Mouse (Mus musculus) stomach, postnatal 0 days (tissue): Measurements from ENCODE around the gene Csnk1e. TPM values are rescaled to one million over a fixed set of nuclear protein-coding genes. Genes with fewer than 3 reads are reported as not detected.

Source experiments
- ATAC-seq: fragments of 200-750 bp; cut with Nextera tagmentation; 2 replicates; pipeline ENCODE4 v1.8.0; 2017; ENCODE audit not compliant: low FRiP score, low TSS enrichment
- DNase-seq: peaks from one replicate; pipeline ENCODE4 v3.0.0-alpha.2; 2016; ENCODE audit warnings: low spot score
- H3K27ac ChIP-seq: fragments of 300-500 bp; sonication (generic); replicated peaks from 2 replicates; pipeline ENCODE4 v1.5.1; 2014; ENCODE audit warnings: mild to moderate bottlenecking, control low read depth
- H3K27me3 ChIP-seq: fragments of 300-500 bp; sonication (generic); 2 replicates; pipeline ENCODE4 v1.6.1; 2014; ENCODE audit warnings: low read length; ENCODE audit not compliant: control insufficient read depth, insufficient read depth
- H3K36me3 ChIP-seq: fragments of 300-500 bp; sonication (generic); 2 replicates; pipeline ENCODE4 v1.6.1; 2014; ENCODE audit warnings: low read length, mixed read lengths; ENCODE audit not compliant: control insufficient read depth, insufficient read depth
- H3K4me1 ChIP-seq: fragments of 300-500 bp; sonication (generic); replicated peaks from 2 replicates; pipeline ENCODE4 v1.6.1; 2014; ENCODE audit warnings: antibody characterized with exemption; ENCODE audit not compliant: control insufficient read depth, insufficient read depth
- H3K4me2 ChIP-seq: fragments of 300-500 bp; sonication (generic); replicated peaks from 2 replicates; pipeline ENCODE4 v1.6.1; 2014; ENCODE audit warnings: low read depth, mild to moderate bottlenecking, control low read depth, moderate library complexity
- H3K4me3 ChIP-seq: fragments of 300-500 bp; sonication (generic); 2 replicates; pipeline ENCODE4 v1.5.1; 2014; ENCODE audit warnings: low read depth, low read length, control low read depth
- H3K9ac ChIP-seq: fragments of 300-500 bp; sonication (generic); 2 replicates; pipeline ENCODE4 v1.6.1; 2014; ENCODE audit warnings: mild to moderate bottlenecking, low read length, control low read depth, mixed read lengths
- H3K9me3 ChIP-seq: fragments of 300-500 bp; sonication (generic); 2 replicates; pipeline ENCODE4 v1.6.1; 2016; ENCODE audit warnings: low read length; ENCODE audit not compliant: control insufficient read depth
- CTCF ChIP-seq: IDR thresholded peaks from 2 replicates; pipeline ENCODE4 v1.5.1; 2016; ENCODE audit warnings: antibody characterized with exemption, low read depth, mild to moderate bottlenecking, moderate library complexity
- EP300 ChIP-seq: optimal IDR thresholded peaks from 2 replicates; pipeline ENCODE3; 2016; ENCODE audit warnings: antibody characterized with exemption
- WGBS: fragments of 180-500 bp; shearing (Covaris S2); extraction: QIAGEN DNeasy Blood & Tissue Kit; methylation state at CpG from one replicate; pipeline ENCODE4 v1.1.7; 2014; 5-methylcytosine and 5-hydroxymethylcytosine counted together
- polyA plus RNA-seq: library from polyadenylated mRNA; unstranded; fragments of >200 nt; fragmentation: Nextera tagmentation; extraction: Ambion mirVana; gene quantifications from 2 replicates; pipeline ENCODE4 v1.2.1, GENCODE M21; 2015

Gene Csnk1e
- polyA plus RNA-seq, 1 experiment from 2014 or later: 44.8 TPM

DNA sequence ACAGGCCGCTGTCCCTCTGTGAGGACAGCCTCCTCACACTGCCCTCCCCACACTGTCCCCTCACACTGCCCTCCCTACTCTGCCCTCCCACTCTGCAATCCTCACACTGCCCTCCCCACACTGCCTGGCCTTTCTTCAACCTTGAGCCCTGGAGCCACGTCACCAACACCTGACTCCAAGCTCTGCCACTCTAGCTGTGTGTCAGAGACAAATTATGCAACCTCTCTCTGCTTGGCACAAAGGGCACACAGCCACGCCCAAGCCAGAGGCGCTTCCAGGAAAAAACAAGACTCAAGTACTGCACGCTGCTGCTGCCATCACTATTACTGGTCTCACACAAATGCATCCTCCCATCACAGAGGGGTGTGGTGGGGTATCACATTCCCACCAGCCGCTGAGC lies 64.9 kb downstream of the Csnk1e start:
- no peaks in the 10 kb centered on the region for H3K27me3 ChIP-seq
- ATAC-seq: peak; percentile 66
- no peak overlapping the region for H3K4me2 ChIP-seq
- no peaks in the 10 kb centered on the region for H3K9me3 ChIP-seq
- WGBS: 60% methylated on average over 6 of the region's 6 CpGs
- no peaks in the 10 kb centered on the region; the same call in 1 of the 2 replicates for H3K36me3 ChIP-seq
- DNase-seq: peak; percentile 72
- H3K4me3 ChIP-seq: no peak overlapping the region
- TF ChIP-seq EP300: no peak
- no peak for TF ChIP-seq CTCF
- H3K4me1 ChIP-seq: peaks cover 35% of the 10 kb centered on the region
- peak overlapping the region; percentile 37; the same call in 1 of the 2 replicates for H3K27ac ChIP-seq
- H3K9ac ChIP-seq: no peak overlapping the region

DNA sequence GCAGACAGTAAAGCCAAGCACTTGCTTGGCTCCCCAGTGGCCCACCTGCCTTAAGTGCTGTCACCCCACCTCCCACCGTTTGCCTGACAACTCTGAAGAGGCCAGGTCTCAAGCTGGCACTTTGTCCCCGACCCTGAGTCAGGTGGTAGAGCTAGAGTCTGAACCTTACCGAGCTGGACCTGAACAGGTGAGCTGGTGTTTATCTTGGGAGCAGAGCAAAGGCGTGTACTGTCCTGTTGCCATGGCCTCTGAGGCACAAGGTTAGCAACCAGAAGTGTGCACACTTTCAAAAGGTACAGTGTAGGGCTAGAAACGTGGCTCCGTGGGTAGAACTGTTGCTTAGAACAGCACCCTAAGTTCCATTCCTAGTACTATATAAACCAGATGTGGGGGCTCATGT lies 67.2 kb downstream of the Csnk1e start:
- no peak overlapping the region for H3K4me3 ChIP-seq
- 41% methylated on average over 6 of the region's 6 CpGs for WGBS
- no peaks in the 10 kb centered on the region for H3K27me3 ChIP-seq
- no peak for TF ChIP-seq CTCF
- TF ChIP-seq EP300: no peak
- peak; percentile 63 for DNase-seq
- H3K9ac ChIP-seq: no peak overlapping the region
- peaks cover 3% of the 10 kb centered on the region; the same call in 1 of the 2 replicates for H3K36me3 ChIP-seq
- peak; percentile 66 for ATAC-seq
- no peak overlapping the region for H3K4me2 ChIP-seq
- H3K4me1 ChIP-seq: peaks cover 33% of the 10 kb centered on the region
- H3K9me3 ChIP-seq: no peaks in the 10 kb centered on the region
- peak overlapping the region; percentile 71 for H3K27ac ChIP-seq

GRCm38 (mm10) chr15:79387611-79388010 lies 67.8 kb downstream of the Csnk1e start:
- Histone ChIP-seq H3K4me1 (peaks cover 33% of the 10 kb centered on the region), H3K9me3 (no peaks in the 10 kb centered on the region), H3K4me2 (no peak overlapping the region), H3K27ac (no peak overlapping the region; the same call in 1 of the 2 replicates), H3K27me3 (no peaks in the 10 kb centered on the region), H3K9ac (no peak overlapping the region), H3K36me3 (peaks cover 3% of the 10 kb centered on the region; the same call in 1 of the 2 replicates), H3K4me3 (no peak overlapping the region)
- ATAC-seq (no peak), DNase-seq (no peak)
- WGBS: 78% methylated on average over 7 of the region's 7 CpGs
- no peak for TF ChIP-seq CTCF
- no peak for TF ChIP-seq EP300

- DNase-seq (no peak), ATAC-seq (no peak)
- Histone ChIP-seq H3K4me3 (no peak overlapping the region), H3K27me3 (no peaks in the 10 kb centered on the region), H3K4me1 (peaks cover 32% of the 10 kb centered on the region), H3K9ac (no peak overlapping the region), H3K27ac (no peak overlapping the region), H3K4me2 (no peak overlapping the region), H3K9me3 (no peaks in the 10 kb centered on the region), H3K36me3 (peaks cover 3% of the 10 kb centered on the region; the same call in 1 of the 2 replicates)
- 78% methylated on average over 6 of the region's 6 CpGs for WGBS
- no peak for TF ChIP-seq CTCF
- TF ChIP-seq EP300: no peak
Measured at GRCm38 (mm10) chr15:79387081-79387480, 68.3 kb downstream of the Csnk1e start.

DNA sequence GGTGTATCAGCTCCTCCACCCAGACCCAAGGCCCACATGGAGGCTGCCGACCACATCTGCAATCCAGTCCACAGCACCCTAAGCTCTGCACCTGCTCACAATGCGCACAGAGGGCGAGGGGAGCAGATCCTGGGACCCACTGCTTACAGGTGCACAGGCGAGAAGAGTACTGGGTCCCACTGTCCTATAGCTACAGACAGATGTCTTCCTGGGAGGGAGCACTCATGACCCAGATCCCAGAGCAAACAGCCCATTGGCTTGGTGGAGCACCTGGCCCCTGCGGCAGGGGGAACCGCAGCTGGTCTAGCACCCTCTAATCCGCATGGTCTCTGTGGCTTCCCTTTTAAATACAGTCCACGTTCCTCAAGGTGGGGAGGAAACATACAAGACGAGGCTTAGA lies 73.7 kb downstream of the Csnk1e start:
- Histone ChIP-seq H3K27me3 (no peaks in the 10 kb centered on the region), H3K36me3 (peaks cover 6% of the 10 kb centered on the region; the same call in 1 of the 2 replicates), H3K4me3 (no peak overlapping the region), H3K27ac (no peak overlapping the region), H3K9ac (no peak overlapping the region), H3K4me2 (no peak overlapping the region), H3K4me1 (no peaks in the 10 kb centered on the region), H3K9me3 (no peaks in the 10 kb centered on the region)
- TF ChIP-seq EP300: no peak
- TF ChIP-seq CTCF: no peak
- DNase-seq (no peak), ATAC-seq (no peak)
- 77% methylated on average over 9 of the region's 9 CpGs for WGBS
